Comparison of ENCODE assay signal across 8 mouse cellular contexts in genomic region chr5:73854025-73854773, GRCm38 (mm10).
DNase-seq lines count a peak whose midpoint lies in the region; ATAC-seq lines count a peak whose summit lies in the region.

No protein-coding gene starts in this region.

- peak overlapping the region; percentile 18 for H3K4me3 ChIP-seq in embryonic facial prominence, embryonic 13.5 days
- no peak overlapping the region for H3K4me3 ChIP-seq in midbrain, embryonic 13.5 days (replicated peaks)
- no peak overlapping the region for H3K4me3 ChIP-seq in stomach, embryonic 14.5 days (ENCODE audit: low read depth, low read length)

- no peaks in the 10 kb centered on the region for H3K36me3 ChIP-seq in embryonic facial prominence, embryonic 13.5 days
- H3K36me3 ChIP-seq in midbrain, embryonic 13.5 days, result no peaks in the 10 kb centered on the region
- no peaks in the 10 kb centered on the region for H3K36me3 ChIP-seq in stomach, embryonic 14.5 days (ENCODE audit: control insufficient read depth, insufficient read depth, low read length)

- no peaks in the 10 kb centered on the region for H3K9me3 ChIP-seq in embryonic facial prominence, embryonic 13.5 days
- no peaks in the 10 kb centered on the region for H3K9me3 ChIP-seq in midbrain, embryonic 13.5 days
- H3K9me3 ChIP-seq in stomach, embryonic 14.5 days (ENCODE audit: control insufficient read depth, low read depth, low read length), result no peaks in the 10 kb centered on the region

- peak; percentile 57 for DNase-seq in A20 (ENCODE audit: low read depth, low spot score)
- peak; percentile 67 to 77 for DNase-seq in adrenal gland, postnatal 36 days
- peak; percentile 82 for DNase-seq in heart, adult 8-10 months (ENCODE audit: low spot score)
- peak; percentile 73 for DNase-seq in kidney, adult 18-20 months
- peak; percentile 79 to 82 for DNase-seq in left cerebral cortex, postnatal 36 days (ENCODE audit: low spot score in 2 of 2)

- peaks cover 28% of the 10 kb centered on the region for H3K4me1 ChIP-seq in embryonic facial prominence, embryonic 13.5 days
- H3K4me1 ChIP-seq in midbrain, embryonic 13.5 days (replicated peaks), result 0 out of 2 replicates have a peak, but pooled peaks cover 3% of the 10 kb centered on the region
- H3K4me1 ChIP-seq in stomach, embryonic 14.5 days (ENCODE audit: control insufficient read depth, insufficient read depth, low read length), result no peaks in the 10 kb centered on the region; the same call in 1 of the 2 replicates

- WGBS in embryonic facial prominence, embryonic 13.5 days, result 18% methylated on average over 22 of the region's 22 CpGs
- 48% methylated on average over 22 of the region's 22 CpGs for WGBS in midbrain, embryonic 13.5 days
- WGBS in stomach, embryonic 14.5 days, result 45% methylated on average over 22 of the region's 22 CpGs

- intact Hi-C loops in left cerebral cortex, postnatal 36 days (cut with DNase I), result loop anchor here (2.0 to 10.0 kb wide), 5 partner anchors 169 to 1303 kb away; partner anchors contain the start of genes Rasl11b and Usp46

- ATAC-seq in embryonic facial prominence, embryonic 13.5 days (ENCODE audit: insufficient number of reproducible peaks, insufficient read depth, low FRiP score, low TSS enrichment, low read depth), result peak; percentile 80; the same call in 1 of the 2 replicates
- ATAC-seq in midbrain, embryonic 13.5 days, result peak; percentile 94
- peak; percentile 80 for ATAC-seq in stomach, embryonic 14.5 days (ENCODE audit: insufficient number of reproducible peaks, insufficient read depth, low FRiP score, low read depth)

- peak overlapping the region; percentile 50 for H3K4me2 ChIP-seq in embryonic facial prominence, embryonic 13.5 days
- peak overlapping the region; percentile 12; the same call in 1 of the 2 replicates for H3K4me2 ChIP-seq in midbrain, embryonic 13.5 days (replicated peaks)
- H3K4me2 ChIP-seq in stomach, embryonic 14.5 days (replicated peaks; ENCODE audit: low read depth, low read length), result 0 out of 2 replicates have a peak overlapping the region, but pooled peaks have one; percentile 15

- peak overlapping the region; percentile 44; the same call in 1 of the 2 replicates for H3K9ac ChIP-seq in embryonic facial prominence, embryonic 13.5 days
- no peak overlapping the region for H3K9ac ChIP-seq in midbrain, embryonic 13.5 days (replicated peaks)
- no peak overlapping the region for H3K9ac ChIP-seq in stomach, embryonic 14.5 days (replicated peaks; ENCODE audit: low read depth, low read length)

- peaks cover 3% of the 10 kb centered on the region for H3K27me3 ChIP-seq in embryonic facial prominence, embryonic 13.5 days
- H3K27me3 ChIP-seq in midbrain, embryonic 13.5 days, result 0 out of 2 replicates have a peak, but pooled peaks cover 11% of the 10 kb centered on the region
- no peaks in the 10 kb centered on the region for H3K27me3 ChIP-seq in stomach, embryonic 14.5 days (ENCODE audit: control insufficient read depth, insufficient read depth, low read length)

- H3K27ac ChIP-seq in embryonic facial prominence, embryonic 13.5 days, result peak overlapping the region; percentile 90
- no peak overlapping the region for H3K27ac ChIP-seq in midbrain, embryonic 13.5 days
- H3K27ac ChIP-seq in stomach, embryonic 14.5 days (ENCODE audit: low read length), result peak overlapping the region; percentile 22; the same call in 1 of the 2 replicates
